Mouse (Mus musculus) thymus, adult 2 months (tissue): ENCODE results near the gene Lgals12.

ENCODE experiments used
- CTCF ChIP-seq: fragments of 200-500 bp; IDR thresholded peaks from 2 replicates; pipeline ENCODE4 v1.5.1; 2012; ENCODE audit warnings: mild to moderate bottlenecking, control low read depth, low read length, moderate library complexity, borderline replicate concordance; ENCODE audit not compliant: control insufficient read depth, poor library complexity, insufficient read depth; ENCODE audit errors: extremely low read depth
- POLR2A ChIP-seq: fragments of 200-500 bp; IDR thresholded peaks from 2 replicates; pipeline ENCODE4 v1.6.1; 2012; ENCODE audit warnings: mild to moderate bottlenecking, low read length, control low read depth, moderate library complexity; ENCODE audit not compliant: control insufficient read depth, poor library complexity, insufficient read depth; ENCODE audit errors: extremely low read depth

GRCm38 (mm10) chr19:7613151-7613550 lies 6.2 kb upstream of the Lgals12 start:
- TF ChIP-seq CTCF (no peak), POLR2A (no peak)
